Mouse (Mus musculus): ENCODE data around the gene Gm10945. TPM values are rescaled to one million over a fixed set of nuclear protein-coding genes. Genes with fewer than 3 reads are reported as not detected.

Gm10945 gene
- total RNA-seq (2021), result not detected
- long read RNA-seq, experiment 1, result 0 reads
- long read RNA-seq, experiment 2, result 0 reads

DNA sequence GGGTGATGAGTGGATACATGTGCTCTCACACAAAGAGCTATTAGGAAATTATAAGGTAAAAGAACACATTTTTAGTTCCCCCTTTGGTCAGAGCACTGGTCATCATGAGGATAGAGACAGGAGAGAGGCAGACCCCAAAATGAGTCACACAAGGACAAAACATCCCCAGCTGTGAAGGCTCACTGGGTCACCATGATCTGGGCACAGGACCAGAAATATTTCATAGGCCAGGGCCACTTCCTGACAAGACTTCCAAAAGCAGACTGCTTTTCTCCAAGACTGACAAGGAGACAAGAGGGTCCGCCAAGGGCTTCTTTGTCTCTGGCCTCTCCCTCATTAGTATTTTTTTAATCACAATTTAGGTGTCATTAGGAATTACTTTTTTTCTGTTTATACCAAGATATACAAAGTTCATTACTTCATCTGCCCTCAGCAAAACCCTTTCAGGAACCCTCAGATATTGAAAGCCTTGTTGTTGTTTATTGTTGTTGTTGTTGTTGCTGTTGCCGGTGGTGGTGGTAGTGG is at the start of gene Gm10945:
Gene Gm10945, minus strand, starts transcription at position 475 of the 525 bp plus-strand sequence.
- H3K27ac ChIP-seq, result no peak within 1 kb of the TSS
- no peak for TF ChIP-seq CTCF (conservative IDR thresholded peaks at IDR 0.05)
- no peak for DNase-seq (ENCODE audit: low spot score in 2 of 2)
- H3K4me3 ChIP-seq, result no peak within 1 kb of the TSS

DNA sequence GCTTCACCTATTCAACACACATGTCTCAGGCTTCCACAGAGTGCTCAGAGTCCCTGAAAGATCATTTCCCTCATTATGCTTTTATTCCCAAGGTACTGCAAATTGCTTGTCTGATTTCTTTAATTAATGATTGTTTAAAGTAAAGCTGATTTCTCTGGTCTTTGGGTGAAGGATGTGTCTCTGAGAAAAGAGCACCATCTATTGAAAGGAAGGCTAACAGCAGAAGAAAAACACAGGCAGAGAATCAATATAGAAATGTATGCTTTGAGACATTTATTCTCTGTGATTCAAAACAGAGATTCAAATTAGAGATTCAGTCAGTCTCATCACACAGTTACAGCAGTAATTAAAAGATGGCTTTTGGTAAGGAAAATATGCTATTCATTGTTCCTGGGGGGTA is 28.7 kb upstream of the Gm10945 start:
- no peak for DNase-seq (ENCODE audit: low spot score in 2 of 2)
- H3K27ac ChIP-seq, result no peak overlapping the region
- peak; percentile 70 for TF ChIP-seq CTCF (conservative IDR thresholded peaks at IDR 0.05)
- no peak overlapping the region for H3K4me3 ChIP-seq

DNA sequence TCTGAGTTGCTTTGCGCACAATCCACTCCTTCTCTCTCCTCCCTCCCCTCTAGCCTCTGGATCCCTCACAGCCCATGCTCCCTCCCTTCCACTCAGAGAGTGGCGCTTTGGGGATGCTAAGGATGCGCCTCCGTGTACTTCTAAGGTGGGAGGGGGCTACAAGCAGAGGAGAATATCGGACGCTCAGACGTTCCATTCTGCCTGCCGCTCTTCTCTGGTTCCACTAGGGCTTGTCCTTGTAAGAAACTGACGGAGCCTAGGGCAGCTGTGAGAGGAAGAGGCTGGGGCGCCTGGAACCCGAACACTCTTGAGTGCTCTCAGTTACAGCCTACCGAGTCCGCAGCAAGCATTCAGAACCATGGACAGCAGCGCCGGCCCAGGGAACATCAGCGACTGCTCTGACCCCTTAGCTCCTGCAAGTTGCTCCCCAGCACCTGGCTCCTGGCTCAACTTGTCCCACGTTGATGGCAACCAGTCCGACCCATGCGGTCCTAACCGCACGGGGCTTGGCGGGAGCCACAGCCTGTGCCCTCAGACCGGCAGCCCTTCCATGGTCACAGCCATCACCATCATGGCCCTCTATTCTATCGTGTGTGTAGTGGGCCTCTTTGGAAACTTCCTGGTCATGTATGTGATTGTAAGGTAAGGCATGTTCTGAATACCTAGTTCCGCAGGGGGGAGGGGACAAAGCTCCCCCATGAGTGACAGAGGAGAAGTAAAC is 27.1 kb upstream of the Gm10945 start:
- no peak overlapping the region for H3K27ac ChIP-seq
- no peak for TF ChIP-seq CTCF (conservative IDR thresholded peaks at IDR 0.05)
- DNase-seq (ENCODE audit: low spot score in 2 of 2), result no peak
- peak overlapping the region; percentile 49 for H3K4me3 ChIP-seq

DNA sequence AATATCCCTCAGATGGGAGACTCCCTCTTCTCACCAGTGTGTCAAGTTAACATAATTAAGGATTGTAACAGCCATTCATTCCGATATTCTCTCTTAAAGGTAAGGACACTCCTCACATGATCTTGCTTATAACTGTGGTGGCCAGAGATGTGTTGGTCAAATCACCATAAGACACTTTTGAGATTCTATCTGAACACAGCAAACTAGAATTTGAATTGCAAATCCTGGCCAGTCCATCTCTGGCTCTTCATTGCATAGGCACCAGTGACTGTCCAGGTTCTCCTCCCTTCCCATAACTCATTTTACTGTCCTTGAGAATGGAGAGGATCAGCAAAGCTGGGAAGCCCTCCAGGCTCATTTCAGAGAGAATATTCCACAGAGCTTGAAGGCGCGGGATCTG is 3.4 kb downstream of the Gm10945 start, which contains the start of gene Oprm1:
Gene Oprm1, plus strand, starts transcription at position 301 of the 400 bp plus-strand sequence.
- Histone ChIP-seq H3K4me3 (no peak within 1 kb of the TSS), H3K27ac (no peak within 1 kb of the TSS)
- no peak for DNase-seq (ENCODE audit: low spot score in 2 of 2)
- no peak for TF ChIP-seq CTCF (conservative IDR thresholded peaks at IDR 0.05)

DNA sequence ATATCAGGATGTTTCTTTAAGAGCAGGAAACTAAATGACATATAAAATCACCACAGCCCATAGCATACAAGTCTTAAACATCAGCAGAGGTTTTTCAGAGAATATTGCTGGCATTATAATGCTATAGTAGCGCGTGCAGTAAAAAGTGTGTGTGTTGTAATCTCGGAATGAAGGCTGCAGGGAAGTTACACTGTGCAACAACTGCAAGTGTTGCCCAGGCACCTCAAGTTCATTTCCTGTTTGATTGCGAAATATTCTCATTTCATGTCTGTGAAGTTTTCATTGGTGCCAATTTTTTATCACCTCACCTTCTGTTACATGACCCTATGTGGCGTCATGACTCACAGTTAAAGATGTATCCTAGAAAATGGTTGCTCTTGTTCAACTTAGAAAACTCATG is 8.2 kb downstream of the Gm10945 start:
- no peak overlapping the region for H3K27ac ChIP-seq
- H3K4me3 ChIP-seq, result no peak overlapping the region
- DNase-seq (ENCODE audit: low spot score in 2 of 2), result no peak
- no peak for TF ChIP-seq CTCF (conservative IDR thresholded peaks at IDR 0.05)

DNA sequence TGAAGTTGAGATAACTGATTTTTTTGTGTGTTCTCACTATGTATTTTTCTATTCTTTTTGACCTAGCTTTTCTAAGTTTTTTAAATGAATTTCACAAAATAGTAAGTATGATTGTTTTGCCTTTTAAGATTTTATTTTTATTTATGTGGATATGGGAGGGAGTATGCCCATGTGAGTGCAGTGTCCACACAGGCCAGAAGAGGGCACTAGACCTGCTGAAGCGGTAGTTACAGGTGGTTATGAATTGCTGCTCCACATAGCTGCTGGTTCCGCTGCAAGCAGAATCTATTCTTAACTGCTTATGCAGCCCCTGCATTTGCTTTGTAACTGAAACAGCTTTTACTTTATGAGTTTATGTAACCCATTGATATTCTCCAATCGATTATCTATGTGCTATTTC is 33.1 kb downstream of the Gm10945 start:
- Histone ChIP-seq H3K27ac (no peak overlapping the region), H3K4me3 (no peak overlapping the region)
- TF ChIP-seq CTCF (conservative IDR thresholded peaks at IDR 0.05), result peak; percentile 50
- no peak for DNase-seq (ENCODE audit: low spot score in 2 of 2)

DNA sequence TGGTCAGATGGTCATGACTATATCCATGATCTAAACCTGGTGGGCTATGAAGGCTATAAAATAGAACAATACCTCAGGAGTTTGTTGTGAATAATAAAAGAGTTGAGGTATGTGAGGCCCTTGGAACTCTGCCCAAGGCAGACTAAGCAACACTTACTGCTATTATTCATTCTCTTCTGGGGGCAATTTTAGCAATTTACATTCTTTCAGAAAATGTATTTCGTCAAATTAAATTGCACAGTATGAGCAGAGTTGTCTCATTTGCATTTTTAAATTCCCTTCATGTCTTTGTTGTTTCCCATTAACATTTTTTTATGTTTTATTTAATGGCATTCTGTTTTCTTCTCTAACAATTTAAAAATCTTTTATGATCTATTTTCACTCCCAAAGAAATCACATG is 37.8 kb downstream of the Gm10945 start:
- H3K27ac ChIP-seq, result no peak overlapping the region
- no peak for TF ChIP-seq CTCF (conservative IDR thresholded peaks at IDR 0.05)
- H3K4me3 ChIP-seq, result no peak overlapping the region
- DNase-seq (ENCODE audit: low spot score in 2 of 2), result no peak

DNA sequence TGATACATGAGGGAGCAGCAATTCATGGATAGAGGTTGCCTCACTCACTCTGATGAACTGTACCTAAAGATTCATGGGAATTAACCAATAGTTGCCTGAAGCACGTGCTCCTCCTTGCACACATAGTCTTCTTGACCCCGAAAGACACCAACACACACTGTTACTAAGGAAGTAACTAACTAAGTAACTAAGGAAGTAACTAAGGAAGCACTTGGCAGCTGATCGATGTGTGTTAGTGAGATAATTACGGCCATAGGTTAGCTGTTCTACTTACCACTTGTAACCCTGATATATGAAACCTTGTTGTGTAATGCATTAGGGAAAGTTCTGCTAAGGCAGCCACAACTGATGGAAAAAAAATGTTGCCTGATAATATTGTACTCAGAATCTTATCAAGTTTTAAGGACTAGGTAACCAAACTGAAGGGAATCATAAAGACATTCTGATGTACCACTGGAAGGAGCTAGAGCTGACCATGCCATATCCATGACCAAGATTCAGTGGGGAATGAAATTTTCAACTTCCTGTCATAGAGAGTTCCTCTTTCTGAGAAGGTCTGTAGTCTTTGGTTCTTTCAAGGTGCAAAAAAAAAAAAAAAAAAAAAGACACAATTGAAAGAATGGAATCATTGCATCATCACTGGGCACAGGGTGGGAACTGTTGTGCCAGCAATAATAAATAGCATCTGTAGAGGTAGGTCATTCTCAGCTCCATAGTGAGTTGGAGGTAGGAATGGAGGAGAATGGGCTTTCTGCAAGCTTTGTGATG is 44.2 kb downstream of the Gm10945 start:
- Histone ChIP-seq H3K27ac (no peak overlapping the region), H3K4me3 (no peak overlapping the region)
- DNase-seq (ENCODE audit: low spot score in 2 of 2), result no peak
- TF ChIP-seq CTCF (conservative IDR thresholded peaks at IDR 0.05), result no peak

DNA sequence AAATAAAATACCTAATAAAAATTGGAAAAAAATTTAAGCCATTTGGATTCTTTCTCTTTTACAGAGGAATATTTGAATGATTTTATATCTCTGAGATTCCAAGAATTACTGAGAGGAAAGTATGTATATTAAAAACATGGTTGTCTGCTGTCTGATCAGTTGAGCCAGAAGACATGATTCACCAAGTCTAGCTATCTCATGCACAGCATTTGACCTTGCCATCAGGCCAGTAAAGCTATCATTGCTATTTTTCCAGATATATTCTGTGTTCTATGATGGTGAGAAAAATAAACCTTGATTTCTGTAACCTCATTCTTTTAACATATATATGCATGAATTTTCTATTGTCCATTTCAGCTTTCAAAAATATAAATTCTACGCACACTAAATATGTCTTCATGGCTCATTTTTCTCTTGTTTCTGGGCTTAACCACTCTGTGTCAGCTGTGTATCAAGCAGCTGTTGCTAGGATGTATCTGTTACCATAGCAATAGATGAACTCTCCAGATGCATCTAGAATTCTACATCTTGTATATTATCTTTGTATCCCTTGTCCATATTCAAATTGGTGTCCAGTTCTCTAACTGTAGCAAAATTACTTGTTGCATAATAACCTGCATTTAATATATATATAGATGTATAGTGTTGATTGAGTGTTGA is 56.2 kb downstream of the Gm10945 start:
- DNase-seq (ENCODE audit: low spot score in 2 of 2), result no peak
- no peak overlapping the region for H3K27ac ChIP-seq
- no peak for TF ChIP-seq CTCF (conservative IDR thresholded peaks at IDR 0.05)
- H3K4me3 ChIP-seq, result no peak overlapping the region

DNA sequence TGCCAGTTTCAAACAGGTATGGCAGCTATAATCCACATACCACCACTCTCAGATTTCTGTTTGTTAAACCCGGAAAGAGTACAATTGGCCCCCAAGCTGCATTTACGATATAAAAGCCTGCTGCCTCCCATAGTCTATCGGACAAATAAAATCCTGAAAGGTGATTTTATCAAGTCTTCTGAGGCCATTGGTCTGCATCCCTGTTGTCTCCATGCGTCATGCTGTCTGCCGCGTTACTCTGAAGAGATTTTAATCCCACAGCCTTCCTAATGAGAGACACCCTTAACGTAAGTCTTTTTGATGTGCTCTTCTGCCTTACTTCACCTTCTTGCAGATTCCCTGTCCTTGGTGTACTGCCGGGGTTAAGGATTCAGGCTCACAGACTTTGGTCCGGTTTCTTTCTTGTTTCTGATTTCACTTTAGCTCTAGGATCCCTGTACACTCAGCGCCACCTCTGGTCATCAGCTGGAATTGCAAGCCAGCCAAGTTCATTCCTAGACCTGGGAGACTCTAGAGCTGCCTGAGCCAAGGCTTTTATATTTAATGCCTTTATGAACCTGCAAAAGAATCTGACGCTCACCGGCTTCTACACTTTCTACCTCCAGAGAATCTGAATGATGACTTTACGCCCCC is 67.2 kb downstream of the Gm10945 start:
- peak; percentile 42 to 59 for DNase-seq (ENCODE audit: low spot score in 2 of 2)
- Histone ChIP-seq H3K4me3 (peak overlapping the region; percentile 16; the same call in 1 of the 2 replicates), H3K27ac (no peak overlapping the region)
- peak; percentile 98 for TF ChIP-seq CTCF (conservative IDR thresholded peaks at IDR 0.05)

Other genes with a start within 250 kb of the Gm10945 start
- 1 to 10 TPM; 5.4 to 5.9 TPM for gene Oprm1, start 3.3 kb downstream of the Gm10945 start, total RNA-seq (2021)